Mouse (Mus musculus) spleen, adult 12 weeks (tissue): ENCODE measurements around the gene Galntl6.

Experiments
- DNase-seq: peaks from one replicate; pipeline ENCODE4 v3.0.0; 2022; ENCODE audit warnings: low spot score

Galntl6 gene

DNA sequence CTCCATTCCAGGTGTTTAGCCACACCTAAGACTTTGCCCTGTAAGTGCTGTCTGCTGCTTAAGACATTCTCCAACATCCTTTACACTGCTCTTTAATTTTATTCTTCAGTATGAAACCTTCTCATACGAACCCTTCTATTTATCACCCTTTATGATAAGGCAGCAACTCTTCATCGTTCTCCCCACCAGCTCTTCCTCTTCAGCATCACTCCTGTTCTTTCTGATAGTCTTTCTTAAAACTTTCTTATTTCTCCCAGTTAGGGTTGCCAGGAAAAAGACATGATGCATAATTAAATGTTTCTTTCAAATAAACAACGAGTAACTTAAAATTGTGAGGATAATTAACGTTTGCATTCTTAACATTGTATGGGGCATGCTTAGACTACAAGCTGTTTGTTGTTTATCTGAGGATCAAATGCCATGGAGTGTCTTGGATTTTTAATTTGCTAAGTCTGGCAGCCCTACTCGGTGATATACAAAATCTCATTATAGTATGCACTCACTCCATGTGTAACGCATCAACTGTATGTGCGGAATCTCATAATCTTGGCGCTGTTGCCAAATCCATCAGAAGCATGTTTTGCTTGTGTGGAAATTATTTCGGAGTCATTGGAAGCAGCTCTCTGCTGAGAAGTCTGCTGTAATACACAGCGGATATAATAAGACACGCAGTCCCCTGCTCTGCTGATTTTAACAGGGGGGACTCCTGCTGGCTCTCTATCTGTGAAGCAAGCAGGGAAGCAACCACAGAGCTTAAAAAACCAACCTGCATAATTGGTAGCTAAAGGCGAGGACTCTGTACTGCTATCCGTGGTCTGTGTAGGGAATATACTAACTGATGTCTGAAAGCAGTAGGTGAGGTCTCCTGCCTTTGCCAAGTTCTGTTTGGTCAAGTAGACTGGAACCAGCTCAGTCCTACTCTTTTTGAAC, 1069.7 kb downstream of the Galntl6 start:
- DNase-seq, result no peak

DNA sequence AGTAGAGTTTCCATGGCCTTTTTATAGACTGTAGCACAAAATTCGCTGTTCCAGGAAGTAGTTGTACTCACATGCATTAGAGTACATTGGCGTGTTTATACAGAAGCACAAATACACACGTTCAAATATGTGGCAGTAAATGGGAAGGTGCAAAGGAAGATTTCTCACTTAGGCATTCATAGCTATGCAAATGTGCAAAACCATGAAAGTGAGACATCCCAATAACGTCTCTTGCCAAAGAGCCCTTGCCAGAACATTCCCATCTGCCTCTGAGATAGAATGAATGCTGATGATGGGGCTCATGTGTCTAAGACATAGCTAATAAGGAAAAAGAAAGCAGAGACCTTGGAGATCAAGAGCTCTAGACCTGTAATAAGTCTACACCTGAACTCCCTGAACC, 1071.0 kb downstream of the Galntl6 start:
- DNase-seq, result no peak

DNA sequence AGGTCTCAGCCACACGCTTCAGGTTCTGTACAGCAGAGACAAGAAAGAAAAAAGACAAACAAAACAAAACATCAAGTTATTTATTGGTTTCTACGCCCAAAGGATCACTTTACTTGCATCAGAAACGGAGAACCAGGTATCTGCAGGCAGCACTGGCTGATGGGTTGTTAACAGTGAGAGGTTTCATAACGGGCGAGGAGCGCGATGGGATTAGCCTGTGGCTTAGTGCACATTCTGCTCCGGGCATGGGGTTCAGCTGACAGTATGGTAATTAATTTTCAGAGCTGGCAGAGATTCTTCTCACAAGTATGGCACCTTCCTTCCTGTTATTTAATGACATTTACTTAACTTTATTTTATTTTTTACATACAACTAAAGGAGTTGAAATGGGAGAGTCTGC, 1075.1 kb downstream of the Galntl6 start:
- DNase-seq, result no peak

DNA sequence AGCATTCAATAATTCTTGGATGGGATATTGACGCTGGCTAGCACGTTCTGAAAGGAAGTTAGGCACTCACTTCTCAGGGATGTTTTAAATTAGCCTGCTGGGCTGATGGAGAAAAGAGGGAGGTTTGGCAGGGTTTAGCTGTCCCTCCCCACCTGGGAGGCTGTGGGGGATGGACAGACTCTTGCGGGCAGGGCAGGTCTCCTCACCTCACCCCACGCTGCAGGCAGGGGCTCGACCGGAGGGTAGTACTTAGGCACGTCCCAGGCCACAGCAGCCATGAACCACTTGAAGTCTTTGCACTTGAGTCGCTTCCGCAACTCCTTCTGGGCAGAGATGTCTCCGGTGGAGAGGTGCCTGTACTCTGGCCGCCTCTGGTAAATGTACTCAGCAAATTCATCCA, 1075.5 kb downstream of the Galntl6 start:
- no peak for DNase-seq

DNA sequence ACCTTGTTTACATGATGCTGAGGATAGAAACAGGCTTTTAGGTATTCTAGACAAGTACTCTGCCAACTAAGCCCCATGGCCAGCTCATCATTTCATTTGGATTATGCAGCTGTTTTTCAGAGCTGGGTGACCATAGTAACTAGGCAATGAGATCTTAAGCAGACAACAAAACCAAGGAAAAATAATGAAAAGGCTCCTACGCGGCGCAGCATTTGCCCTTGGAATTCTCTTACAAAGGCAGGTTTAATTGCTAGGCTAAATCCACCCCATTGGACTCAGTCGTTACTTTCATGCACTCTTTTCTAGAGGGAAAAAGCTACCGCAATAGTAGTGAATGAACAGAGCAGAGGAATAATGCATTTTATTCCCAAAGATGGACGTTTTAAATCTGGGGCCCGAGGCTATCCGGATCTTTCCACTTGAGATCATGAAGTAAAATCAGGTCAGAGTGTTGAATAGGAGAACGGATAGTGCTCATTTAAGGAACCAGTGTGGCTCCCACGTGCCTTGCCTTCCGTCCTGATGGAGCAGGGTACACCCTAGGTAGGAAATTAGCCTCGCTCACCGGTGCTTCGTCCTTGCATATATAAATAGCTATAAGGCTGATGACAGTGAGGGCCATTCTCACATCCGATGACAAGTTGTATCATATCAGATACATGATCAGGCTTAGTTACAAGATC, 1076.1 kb downstream of the Galntl6 start:
- no peak for DNase-seq

DNA sequence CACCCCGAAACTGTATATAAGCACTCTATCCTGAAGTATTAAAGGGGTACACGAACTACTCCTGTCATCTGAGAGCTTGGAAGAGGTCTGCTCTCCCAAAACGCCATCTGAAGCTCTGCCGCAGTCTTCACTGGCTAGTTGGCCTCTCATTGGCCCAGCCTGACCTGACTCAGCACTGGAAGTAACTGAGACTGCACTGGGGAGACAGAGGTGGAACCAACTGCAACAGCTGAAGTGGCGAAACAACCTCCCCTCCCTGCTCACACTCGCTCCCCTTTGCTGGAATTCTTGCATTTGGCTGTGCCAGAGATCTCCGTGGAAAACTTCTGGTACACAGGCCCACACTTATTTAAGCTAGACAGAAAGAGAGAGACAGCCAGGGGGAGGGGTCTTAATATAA, 1089.3 kb downstream of the Galntl6 start:
- no peak for DNase-seq

DNA sequence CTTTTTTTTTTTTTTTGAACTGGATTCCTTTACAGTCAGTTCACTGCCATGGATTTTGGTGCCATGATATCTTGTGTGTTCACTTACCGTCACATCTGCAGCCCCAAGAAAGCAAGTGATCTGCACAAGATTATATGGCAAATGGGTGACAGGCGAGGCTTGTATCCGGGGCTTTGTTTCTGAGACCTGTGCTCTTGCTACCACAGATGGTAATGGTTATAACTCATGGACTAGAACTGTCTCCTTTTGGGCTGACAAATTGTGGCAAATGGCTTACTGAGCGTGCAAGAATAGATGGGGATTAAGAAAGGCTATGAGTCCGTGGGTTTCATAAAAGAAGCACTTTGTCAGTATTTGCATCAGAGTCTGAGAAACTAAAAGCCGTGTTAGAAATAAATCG, 1096.4 kb downstream of the Galntl6 start:
- DNase-seq, result no peak

DNA sequence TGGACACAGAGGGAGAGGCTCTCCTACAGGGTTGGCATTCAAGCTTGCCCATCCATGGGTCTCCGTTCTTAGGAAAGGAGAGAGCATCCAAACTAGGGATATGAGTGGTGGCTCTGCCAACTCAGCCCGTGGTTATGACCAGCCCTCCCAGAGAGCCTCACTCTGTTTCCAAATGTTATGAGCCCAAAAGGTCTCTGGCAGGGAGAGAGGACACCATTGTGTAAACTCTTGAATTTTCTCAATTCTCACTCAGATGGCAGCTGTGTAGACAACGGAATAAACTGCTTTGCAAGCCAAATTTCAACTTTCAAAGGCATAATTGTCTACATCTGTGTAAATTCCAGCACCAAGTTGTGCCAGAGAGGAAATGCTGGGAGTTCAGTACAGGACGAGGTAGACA, 1105.4 kb downstream of the Galntl6 start:
- no peak for DNase-seq

DNA sequence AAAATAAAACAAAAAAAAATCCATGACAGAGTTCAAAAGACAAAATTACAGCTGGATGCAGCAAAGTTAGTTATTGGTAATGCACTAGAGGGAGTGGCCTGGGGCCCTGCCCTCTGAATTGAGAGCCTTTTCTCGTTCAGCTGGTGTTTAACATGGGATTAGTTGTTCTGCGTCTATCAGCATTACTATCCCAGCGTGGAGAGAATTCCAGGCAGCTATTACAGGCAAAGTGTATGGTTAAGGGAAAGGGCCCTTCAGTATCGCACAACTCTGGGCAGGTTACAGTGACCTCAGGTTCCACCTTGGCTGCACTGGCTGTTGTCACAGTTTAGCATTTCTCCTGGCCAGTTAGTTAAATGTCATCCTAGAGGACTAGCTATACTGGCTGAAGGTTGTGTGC, 1107.3 kb downstream of the Galntl6 start:
- DNase-seq, result no peak

DNA sequence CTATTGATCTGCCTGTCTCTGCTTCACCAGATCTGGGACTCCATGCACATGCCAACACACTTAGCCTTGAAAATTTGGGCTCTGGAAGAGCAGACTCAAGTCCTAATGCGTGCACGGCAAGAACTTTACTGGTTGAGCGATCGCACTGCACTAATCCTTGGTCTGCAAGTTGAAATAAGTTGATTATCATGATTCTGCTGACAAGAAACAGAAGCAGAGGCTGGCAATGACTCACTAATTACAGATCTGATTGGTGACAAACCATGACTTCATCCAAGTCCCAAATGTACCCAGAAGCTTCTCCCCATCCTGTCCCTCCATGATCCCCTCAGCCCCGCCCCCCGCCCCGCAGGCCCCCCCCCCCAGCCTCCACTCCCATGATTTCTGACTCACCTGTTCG, 1108.6 kb downstream of the Galntl6 start:
- DNase-seq, result no peak

DNA sequence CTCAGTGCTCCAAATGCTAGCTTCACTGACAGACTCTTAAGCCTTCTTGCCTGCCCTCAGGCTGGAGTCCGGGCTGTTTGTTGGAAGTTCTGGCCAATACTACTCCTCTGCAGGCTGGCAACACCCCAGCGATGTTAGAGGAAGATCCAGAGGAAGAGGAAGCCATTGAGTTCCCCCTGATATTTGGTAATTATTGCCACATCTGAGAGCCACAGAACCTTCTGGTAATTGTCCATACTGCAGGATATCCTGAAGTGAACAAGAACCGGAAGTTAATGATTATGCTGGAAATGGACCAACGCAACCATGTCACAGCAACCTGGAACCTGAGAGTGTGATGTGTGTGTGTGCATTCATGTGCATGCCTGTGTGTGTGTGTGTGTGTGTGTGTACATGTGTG, 1111.2 kb downstream of the Galntl6 start:
- no peak for DNase-seq

DNA sequence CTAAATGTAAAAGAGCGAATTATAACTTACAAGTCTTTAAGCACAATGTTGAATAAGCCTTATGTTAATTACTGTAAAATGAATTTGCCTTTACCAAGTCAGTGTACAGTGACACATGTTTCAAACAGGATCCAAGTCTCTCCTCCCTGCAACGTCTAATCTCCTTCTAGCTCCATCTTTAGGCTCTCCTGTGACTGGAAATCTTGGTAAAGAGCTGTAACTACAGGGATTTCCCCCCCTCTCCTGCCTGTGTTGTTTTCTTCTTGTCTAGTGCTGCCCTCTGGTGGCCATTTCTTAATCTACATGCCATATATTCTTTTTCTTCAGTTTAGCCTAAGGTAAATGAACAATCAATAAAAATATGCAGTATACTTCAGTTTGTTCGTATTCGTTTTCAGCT, 1112.1 kb downstream of the Galntl6 start:
- peak; percentile 34 for DNase-seq

DNA sequence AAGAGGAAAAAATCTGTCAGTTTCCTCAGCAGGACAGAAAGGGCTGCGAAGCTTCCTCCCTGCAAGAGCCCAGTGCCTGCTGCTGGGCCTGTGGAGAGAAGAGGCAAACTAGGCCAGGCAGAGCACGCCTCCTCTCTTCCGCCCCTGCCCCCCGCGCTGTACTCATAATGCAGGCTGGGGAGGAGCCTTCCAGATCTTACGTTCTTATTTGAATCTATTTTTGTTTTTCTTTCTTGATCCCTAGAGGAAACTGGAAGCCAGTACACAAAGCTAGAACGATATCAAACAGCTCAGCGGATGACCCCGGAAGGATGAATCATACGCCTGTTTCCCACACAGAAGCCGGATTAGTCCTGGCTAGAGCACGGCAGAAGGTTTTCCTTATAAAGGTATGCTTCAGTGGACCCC, 1112.6 kb downstream of the Galntl6 start:
- peak; percentile 14 for DNase-seq

DNA sequence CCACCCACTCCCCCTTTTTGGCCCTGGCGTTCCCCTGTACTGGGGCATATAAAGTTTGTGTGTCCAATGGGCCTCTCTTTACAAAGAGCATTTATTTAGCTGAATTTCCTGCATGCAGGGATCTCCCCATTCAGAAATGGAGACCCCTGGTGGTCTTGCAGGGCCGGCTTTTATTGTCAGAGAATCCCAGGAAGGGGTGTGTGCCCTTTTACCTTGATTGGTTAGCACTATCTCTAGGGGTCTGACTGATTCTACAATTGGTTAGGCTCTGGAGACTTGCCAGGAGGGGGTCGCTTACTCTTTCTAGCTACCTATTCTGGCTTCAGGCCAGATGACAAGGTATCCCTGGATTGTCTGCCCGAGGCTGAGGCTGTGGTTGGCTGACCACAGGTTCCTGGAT, 1119.0 kb downstream of the Galntl6 start:
- no peak for DNase-seq

DNA sequence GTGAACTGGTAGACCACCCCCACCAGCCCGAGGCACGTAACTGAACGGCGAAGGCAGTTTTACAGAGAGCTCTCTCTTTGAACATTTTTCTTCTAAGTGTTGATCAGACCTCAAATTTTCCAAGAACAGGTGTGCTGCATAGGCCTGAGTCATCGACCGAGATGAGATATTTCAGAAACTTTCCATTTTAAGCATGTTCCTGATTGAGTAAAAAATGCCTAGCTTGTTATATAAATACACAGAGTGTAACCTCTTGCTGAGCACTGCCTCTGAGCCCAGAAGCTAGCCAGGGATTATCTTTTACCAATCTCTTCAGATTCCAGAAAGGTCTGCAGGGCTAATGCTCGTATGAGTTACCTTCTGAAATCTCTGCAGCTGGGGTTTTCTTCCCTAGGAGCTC, 1120.2 kb downstream of the Galntl6 start:
- DNase-seq, result no peak

DNA sequence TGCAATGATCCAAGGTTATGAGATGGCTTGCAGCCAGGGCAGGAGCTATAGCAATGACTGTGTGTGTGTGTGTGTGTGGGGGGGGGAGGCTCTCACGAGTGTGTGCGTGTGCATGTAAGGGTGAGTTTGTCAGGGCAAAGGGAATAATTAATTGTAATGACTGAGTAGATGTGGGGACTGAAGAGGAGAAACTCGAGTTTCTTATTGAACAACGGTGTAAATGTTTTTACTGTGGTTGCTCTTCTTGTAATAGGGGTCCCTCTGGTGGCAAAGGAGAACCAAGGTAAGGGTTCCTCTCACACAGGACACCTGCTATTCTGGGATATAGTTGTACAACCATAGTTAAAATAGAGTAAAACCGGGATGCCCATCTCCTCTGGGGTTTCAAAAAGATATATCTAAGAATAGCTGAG, 1121.1 kb downstream of the Galntl6 start:
- no peak for DNase-seq

DNA sequence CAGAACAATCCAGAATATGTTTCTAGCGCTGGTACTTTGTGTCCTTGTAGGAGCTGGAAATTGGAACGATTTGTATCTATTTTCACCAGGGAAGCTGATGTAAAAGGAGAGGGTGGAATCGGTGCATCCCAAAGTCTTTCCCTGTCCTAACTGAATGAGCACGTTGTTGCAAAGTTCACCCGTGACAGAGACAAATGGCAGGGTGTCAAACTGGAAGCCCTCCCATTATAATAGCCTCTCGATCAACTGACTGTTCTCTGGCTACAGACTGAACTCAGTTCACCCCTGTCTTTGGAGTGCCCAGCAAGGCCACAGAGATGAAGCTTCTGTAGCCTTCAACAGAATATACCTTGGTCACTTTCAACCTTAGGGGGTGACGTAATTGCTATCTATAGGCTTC, 1132.9 kb downstream of the Galntl6 start:
- DNase-seq, result no peak

DNA sequence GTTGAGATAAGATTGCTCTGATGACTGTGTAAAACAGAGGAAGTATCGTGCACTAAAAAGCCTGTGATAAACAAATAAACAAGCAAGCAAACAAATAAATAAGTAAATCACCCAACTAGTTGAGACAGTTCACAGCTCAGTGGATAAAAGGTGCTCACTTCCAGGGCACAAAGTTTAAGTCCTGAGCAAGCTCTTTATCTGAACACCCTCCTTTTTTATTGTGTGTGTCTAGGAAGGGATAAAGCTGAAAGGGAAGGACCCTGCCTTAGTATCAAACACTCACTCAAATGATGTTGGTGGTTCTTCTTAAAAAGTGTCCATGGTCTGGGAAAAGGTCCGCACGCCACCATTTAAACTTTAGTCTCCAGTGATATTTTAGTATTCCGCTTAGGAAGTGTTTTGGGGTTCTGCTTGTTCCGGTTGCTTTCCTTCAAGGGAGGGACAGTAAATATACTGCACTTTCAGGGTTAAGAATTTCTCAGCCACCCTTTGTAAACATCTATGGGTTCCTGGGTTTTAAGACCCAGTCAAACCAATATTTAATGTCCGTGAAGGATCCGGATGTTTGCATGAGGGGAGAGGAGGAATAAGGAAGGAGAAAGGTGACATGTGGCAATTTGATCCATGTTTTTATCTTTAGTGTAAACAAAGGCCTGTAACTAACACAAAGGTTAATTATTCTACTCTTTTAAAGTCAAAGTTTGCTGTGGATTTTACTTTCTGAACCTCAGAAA, 1134.3 kb downstream of the Galntl6 start:
- no peak for DNase-seq

DNA sequence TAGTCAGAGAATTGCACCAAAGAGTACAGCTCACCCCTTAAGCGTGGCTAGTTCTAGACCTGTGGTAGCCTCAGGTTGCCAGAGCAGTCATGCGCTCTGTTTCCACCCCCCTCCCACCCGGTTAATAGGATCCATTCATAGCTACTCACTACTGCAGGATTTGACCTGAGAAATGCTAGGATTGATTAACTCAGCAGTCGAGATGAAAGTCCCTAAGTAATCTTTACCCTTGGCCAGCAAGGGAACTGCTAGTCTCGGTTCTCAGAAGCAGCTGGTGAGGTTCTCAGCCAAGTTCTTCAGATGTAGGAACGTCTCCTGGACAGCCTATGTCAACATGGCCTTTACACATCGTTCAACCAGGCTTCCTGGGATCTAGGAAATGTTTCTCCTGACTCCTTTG, 1135.7 kb downstream of the Galntl6 start:
- no peak for DNase-seq

DNA sequence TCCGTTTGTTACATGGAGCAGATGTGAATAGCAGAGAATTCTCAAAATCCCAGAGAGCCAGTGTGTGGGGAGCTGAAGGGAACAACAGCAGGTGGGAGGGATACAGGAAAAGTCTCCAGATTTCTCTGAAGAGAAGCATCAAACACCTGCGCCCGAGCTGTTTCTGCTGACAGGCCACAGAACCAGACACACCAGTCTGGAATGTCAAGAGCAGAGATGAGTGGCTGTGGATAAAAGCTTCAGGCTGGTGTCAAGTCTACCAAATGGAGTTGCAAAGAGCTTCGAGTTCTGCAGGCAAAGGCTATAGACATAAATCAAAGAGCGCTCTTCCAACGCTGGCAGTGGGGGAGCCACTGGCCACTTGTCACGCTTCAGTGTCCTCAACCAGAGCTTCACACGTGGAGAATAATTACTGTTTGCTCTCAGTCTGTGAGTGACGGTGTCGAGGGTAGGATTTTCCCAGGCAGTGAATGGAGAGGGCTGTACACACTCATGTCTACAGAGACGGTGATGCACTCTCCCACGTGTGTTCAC, 1139.6 kb downstream of the Galntl6 start:
- no peak for DNase-seq

DNA sequence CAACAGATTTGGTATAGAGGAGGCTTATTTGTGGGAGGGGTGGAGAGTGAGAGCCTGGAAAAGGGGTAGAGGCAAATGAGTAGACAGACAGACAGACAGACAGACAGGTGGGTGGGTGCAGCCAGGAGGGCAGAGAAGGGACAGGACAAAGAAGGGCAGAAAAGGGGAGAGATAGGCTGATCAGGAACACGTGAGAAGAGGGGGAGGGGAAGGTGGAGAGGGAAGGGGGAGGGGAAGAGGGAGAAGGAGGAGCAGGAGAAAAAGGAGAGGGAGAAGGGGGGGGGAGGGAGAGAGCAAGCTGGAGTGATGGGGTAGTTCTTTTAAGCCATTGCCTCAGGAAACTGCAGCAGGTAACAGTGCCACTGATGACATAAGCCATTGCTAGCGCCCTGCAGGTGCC, 1144.9 kb downstream of the Galntl6 start:
- DNase-seq, result no peak

DNA sequence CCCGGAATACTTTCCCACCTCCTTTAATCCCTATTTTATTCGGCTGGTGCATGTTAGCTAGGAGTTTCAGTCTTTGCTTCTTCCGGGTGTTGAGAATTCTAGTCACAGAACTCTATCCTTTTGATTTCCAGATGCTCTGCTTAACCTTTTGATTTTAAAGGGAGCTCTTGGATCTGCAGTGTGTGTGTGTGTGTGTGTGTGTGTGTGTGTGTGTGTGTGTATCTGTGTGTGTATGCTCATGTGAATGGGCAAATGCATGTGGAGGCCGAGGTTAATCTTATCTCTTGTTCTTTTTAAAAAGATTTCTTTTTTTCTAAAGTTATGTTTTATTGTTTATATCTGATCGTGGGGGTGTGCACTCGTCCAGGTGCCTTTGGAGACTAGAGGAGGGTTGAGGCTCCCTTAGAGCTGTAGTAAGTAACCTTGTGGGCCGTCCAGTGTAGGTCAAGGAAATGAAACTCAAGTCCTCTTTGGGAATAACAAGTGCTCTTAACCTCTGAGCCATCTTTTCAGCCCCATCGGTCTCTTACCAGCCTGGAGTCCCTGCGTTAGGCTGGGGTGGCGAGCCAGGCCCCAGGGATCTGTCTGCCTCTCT, 1145.9 kb downstream of the Galntl6 start:
- no peak for DNase-seq
